Mouse (Mus musculus): ENCODE data around the gene B4galnt4.
A peak's percentile ranks its signal among the peaks of the same experiment; 100 is the strongest.

B4galnt4 gene

DNA sequence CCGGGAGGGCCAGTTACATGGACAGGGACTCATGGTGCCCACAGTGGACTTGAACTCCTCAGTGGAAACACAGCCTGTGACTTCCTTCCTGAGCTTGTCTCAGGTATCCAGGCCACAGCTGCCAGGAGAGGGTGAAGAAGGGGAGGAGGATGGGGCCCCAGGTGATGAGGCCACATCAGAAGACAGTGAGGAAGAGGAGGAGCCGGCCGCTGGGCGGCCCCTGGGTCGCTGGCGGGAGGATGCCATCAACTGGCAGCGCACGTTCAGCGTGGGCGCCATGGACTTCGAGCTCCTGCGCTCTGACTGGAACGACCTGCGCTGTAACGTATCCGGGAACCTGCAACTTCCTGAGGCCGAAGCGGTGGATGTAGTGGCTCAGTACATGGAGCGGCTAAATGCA lies 7.4 kb downstream of the B4galnt4 start:
- no peak for DNase-seq (ENCODE audit: inconsistent age in 2 of 2, low spot score in 1 of 2)

DNA sequence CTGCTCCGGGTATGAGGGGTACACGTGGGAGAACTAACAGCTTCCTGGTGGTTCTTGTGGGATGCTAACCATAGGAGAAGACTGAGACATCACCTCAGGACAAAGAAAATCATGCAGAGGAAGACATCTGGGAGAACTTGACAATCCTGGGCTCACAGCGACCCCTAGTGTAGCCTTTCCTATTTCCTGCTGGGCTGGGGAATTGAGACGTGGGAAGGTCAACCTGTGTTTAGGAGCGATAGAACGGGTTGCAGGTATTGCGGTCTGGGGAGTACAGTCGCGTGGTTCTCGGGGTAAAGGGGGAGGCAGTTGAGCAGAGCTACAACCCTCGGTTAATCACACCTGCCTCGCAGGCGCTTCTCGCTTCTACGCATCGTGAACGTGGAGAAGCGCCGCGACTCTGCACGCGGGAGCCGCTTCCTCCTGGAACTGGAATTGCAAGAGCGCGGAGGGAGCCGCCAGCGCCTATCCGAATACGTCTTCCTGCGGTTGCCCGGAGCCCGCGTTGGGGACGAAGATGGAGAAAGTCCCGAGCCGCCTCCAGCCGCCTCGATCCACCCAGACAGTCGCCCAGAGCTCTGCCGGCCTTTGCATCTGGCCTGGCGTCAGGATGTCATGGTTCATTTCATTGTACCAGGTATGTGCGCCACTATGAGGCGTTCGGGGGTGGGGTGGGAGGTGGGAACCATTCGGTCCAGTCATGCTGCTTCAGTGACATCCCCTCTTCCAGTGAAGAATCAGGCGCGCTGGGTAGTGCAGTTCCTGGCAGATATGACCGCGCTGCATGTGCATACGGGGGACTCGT lies 9.4 kb downstream of the B4galnt4 start:
- DNase-seq (ENCODE audit: inconsistent age in 2 of 2, low spot score in 1 of 2), result peak; percentile 72 to 92

DNA sequence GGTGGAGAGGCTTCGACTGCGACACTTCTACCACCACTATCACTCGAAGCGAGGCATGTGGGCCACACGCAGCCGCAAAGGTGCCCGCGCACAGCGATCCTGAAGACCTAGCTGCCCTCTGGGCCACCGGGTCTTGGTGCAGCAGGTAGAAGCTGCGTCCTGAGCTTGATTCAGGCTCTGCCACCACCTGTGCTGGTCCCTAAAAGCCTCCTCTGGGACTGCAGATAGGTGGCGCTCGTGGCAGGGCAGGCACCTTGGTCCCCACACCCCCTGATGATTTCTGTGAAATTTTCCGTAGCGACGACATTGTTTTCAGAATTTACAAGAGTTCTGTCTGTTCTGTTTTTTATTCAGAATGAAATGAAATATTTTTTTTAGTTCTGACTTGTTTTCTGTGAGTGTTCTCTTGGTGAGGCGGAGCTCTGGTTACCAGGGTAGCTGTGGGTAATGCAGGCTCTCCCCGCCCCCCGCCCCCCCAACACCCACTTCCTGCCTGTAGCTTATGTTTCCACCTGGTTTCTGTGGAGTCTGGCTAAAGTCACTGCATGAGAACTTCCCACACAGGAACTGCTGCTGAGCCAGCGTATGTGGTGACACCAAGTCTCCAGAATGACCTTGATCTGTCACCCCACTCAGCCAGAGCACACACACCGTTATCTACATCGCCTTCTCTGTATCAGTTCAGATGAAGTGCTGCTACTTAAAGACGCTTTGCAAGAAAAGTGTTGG lies 11.3 kb downstream of the B4galnt4 start:
- DNase-seq (ENCODE audit: inconsistent age in 2 of 2, low spot score in 1 of 2), result no peak

DNA sequence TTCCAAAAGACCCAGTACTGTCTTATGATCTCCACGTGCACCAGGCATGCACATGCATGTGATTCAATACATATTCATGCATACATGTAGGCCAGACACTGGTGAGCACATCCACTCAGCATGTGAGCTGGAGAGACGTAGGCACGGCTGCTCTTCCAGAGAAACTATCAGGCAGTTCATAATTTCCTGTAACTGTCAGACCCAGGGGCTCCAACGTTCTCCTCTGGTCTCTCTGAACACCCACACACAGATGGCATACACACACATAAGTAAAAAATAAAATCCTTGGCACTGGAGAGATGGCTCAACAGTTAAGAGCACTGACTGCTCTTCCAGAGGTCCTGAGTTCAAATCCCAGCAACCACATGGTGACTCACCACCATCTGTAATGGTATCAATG lies 12.9 kb downstream of the B4galnt4 start:
- DNase-seq (ENCODE audit: inconsistent age in 2 of 2, low spot score in 1 of 2), result no peak

DNA sequence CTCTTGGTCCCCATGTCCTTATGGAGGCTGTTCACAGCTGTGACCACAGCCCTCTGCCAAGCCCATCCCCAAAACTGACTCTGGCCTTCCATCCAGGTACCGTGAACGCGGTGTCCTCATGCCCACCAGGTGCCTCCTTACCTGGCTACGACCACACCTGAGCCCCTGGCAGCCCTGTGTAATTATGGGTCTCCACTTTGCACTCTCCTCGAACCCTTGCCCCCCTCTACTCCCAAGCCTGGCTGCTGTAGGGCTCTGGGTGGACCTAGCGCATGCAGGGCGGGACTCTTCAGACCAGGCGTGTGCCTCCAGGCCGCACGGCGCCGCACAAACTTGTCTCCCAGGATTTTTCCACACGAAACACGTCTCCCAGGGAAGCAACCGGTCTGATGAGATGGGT lies 16.9 kb downstream of the B4galnt4 start, which contains the start of gene Pkp3:
Gene Pkp3, plus strand, starts transcription at position 378 of the 400 bp plus-strand sequence.
- no peak for DNase-seq (ENCODE audit: inconsistent age in 2 of 2, low spot score in 1 of 2)

DNA sequence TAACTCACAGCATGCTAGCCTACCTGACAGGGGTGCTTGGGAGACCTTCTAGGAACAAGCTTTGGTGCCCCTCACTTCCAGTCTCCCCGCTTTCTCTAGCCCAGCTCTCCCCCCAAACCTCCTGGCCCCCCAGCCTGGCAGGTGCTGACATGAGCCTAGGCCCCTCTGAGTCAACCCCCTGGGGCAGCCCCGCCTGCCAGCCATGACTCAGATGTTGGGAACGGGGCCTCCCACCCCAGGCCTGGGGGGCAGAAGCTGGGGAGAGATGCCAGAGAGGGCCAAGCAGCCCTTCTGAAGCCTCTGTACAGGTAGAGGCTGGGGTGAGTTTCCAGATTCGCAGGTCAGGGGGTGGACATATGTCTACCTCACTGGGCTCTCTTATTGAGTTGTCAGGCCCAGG lies 18.0 kb downstream of the B4galnt4 start:
- no peak for DNase-seq (ENCODE audit: inconsistent age in 2 of 2, low spot score in 1 of 2)

DNA sequence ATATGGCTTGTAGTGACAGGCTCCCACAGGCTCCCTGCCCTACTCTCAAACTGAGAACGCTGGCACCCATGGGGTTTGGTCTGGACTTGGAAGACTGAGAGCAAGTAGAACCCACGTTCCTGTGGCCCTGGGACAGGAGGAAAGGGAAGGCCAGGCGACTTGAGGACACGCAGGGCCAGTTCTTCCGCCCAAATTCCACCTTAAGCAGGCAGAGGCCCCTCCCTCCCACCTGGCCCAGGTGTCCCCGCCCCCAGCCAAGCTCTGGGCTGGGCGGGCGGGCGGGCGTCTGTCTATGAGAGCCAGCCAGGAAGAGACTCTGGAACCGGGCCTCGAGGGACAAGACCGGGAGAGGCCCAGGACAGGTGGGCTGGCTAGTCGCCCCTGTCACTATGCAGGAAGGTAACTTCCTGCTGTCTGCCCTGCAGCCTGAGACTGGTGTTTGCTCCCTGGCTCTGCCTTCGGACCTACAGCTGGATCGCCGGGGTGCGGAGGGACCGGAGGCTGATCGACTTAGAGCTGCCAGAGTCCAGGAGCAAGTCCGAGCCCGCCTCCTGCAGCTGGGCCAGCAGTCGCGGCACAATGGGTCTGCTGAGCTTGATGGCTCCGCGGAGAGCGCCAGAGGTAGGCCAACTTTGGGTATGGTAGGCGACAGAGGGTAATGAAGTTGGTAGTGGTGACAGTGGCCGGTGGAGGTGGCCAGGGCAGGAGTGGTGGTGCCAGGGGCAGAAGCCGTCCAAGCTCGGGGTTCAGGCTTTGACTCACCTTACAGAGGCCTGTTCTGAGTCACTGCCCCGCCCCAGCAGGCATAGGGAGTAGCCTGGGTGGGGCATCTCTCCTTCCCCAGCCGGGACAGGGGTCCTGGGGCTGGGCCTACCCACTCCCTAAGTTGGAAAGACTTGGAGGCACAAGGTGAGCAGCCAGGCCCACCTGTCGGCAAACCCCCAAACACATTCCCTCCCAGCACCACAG lies 18.9 kb downstream of the B4galnt4 start:
- DNase-seq (ENCODE audit: inconsistent age in 2 of 2, low spot score in 1 of 2), result no peak

DNA sequence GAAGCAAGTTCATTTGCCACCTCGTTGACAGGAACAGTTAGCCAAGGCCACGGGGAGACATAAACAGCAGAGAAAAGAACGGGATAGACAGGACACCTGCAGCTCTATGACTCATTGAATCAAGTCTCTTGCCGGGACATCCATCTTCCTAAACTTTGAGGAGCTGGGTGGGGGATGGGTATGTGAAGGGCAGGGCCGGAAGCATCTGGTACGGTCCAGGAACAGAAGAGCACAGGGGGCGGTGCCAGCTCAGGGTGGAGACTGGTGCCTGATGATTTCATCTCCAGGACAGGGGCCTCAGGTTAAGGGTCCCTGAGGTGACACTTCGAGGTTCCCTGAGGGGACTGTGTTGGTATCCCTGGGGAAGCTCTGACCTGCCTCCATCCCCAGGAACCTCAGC lies 27.0 kb downstream of the B4galnt4 start:
- DNase-seq (ENCODE audit: inconsistent age in 2 of 2, low spot score in 1 of 2), result peak in 1 of 2 experiments; percentile 18

DNA sequence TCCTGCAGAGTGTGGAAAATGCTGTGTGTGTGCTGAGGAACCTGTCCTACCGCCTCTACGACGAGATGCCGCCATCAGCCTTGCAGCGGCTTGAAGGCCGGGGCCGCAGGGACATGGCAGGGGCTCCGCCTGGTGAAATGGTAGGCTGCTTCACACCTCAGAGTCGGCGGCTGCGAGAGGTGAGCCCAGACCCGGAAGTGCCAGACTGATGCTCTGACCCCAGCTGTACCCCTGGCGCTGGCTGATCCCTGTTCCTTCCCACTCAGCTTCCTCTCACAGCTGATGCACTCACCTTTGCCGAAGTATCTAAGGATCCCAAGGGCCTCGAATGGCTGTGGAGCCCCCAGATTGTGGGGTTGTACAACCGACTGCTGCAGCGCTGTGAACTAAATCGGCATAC lies 27.6 kb downstream of the B4galnt4 start:
- DNase-seq (ENCODE audit: inconsistent age in 2 of 2, low spot score in 1 of 2), result peak in 1 of 2 experiments; percentile 9

DNA sequence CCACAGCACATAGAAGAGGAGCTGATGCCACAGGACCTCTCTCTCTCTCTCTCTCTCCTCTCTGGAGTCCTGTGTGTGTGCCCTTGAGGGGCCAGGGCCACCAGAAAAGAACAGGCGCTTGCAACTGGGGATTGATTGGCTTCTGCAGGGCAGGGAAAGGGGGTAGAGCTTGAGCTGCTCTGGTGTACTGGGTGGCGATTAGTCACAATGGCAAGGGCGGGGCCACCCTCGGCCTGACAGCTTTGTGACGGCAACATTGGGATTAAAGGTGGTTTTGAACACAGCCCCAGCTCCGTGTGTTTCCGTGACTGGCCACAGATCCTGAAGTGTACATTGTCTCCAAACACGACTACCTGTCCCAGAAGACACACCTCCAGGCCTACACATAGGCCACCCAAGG lies 29.3 kb downstream of the B4galnt4 start:
- peak; percentile 20 to 58 for DNase-seq (ENCODE audit: inconsistent age in 2 of 2, low spot score in 1 of 2)

DNA sequence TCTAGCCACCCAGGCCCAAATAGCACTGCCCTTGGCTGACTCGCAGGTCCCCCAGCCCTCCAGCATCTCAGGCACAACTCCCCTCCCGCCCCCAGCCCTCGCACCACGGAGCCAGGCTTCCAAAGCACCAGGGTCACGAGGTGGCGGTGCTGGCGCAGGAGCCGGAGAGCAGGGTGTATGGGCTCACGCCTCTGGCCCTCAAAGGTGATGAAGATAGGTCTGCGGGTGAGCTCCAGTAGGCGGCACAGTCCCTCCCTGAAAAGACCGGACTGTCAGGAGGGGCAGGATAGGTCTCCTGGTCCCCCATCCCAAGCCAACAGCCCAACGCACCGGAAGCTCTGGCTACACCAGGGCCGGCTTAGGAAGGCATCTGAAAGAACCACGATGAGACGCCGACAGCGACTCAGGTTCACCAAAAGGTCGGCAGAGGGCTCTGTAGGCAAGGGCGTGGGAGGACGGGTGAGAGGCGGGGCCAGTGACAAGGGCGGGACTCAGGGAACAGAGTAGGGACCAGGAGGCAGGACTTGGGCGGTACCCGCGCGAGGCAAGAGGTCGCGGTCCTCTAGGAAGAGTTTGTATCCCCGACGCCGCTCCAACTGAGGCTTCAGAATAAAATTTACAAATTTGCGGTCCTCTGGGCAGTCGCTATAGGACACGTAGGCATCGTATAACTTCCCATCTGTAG lies 31.3 kb downstream of the B4galnt4 start:
- DNase-seq (ENCODE audit: inconsistent age in 2 of 2, low spot score in 1 of 2), result peak; percentile 92 to 96

DNA sequence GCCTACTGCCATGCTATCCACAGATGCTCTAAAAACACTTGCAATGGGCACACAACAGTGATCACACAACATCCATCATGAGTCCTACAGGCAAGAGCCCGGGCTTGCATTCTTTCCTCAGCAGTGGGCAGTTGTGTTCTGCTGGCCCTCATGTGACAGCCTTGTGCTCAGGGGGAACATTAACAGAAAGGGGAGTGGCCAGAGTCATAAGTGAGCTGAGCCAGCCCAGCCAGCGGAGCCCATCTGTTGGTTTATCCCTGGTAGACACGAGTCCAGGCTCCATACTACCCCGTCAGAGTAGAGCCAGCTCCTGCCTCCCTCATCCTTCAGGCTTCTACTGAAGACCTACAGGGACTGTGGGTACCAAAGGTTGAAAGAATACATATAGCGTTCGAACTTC lies 33.0 kb downstream of the B4galnt4 start:
- no peak for DNase-seq (ENCODE audit: inconsistent age in 2 of 2, low spot score in 1 of 2)

DNA sequence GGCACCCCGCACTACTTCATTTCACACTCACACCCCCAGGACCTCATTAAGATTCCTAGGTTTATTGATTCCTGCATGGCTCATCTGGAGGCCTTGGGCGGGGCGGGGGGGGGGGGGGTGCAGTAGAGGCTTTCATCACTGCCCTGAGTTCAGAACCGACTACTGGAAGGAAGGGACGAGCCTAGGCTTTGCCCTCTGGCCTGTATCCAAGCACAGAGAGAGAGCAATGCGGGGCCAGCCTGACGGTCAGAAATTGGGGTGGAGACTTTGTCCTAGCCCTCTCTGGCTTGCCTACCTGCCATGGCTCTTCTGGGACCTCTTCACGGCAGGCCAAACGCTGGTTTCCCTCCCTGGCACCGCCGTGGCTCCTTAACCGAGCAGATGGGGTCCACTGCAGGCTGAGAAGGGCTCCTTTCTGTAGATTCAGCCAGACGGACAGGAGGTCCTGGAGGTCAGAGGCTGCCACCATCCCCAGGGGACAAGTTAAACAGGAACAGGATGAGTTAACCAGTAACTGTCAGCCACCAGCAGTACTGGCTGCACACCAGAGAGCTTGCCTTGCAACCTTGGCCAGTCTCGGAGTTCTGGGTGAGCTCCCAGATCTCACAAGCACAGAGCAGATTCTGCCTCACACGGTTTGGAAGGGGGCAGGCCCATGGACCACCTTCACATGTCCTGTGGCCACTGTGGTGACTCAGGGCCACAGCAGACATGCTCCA lies 33.7 kb downstream of the B4galnt4 start:
- DNase-seq (ENCODE audit: inconsistent age in 2 of 2, low spot score in 1 of 2), result no peak

DNA sequence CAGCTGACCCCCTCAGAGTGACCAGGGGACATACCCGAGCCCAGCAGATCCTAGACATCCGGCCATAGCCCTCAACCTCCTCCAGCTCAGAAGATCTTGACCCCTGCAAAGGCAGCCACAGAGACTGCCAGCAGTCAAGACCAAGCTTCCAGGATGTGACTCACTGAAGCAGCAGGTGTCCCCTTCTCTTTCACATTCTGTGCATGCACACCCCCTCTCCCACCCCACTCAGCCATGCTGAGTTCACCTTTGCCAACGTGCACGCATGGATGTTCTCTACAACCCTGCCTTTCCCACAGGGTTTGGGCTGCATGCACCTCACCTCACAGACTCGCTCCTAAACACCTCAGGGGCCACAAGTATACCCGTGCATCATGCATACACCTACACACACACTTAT lies 35.1 kb downstream of the B4galnt4 start:
- DNase-seq (ENCODE audit: inconsistent age in 2 of 2, low spot score in 1 of 2), result no peak

DNA sequence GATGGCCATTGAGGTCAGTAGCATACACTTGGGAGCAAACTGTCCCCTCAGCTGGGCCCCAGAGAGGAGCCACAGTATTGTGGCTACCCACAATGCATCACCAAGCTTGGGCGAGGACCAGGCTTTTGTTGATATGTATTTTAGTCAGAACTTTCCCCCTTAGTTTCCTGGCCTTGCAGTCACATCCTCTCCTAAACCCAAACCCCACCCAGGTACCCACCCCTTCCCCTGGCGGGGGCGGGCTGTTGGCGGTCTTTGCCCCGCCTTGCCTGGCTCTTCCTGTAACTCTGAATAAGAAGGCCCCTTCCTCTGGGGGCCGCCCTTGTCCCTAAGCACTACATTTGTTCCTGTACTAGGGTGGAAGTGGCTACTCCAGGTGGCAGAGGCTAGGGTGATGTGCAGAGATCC lies 35.7 kb downstream of the B4galnt4 start:
- peak; percentile 76 to 81 for DNase-seq (ENCODE audit: inconsistent age in 2 of 2, low spot score in 1 of 2)

DNA sequence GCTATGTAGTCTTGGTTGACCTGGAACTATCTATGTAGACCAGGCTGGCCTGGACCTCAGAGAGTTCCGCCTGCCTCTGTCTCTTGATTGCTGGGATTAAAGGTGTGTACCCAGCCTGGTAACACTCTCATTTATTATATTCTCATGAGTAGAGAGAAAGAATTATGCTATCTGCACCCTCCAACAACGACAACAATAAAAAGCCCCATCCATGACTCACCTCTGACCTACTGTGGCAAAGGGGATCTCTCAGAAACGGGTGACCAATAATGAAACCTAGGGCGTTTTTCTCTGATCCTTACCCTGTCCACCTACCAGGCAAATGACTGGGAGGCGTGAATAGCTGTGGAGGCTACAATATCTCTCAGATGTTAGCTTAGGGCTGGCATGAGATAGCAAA lies 36.3 kb downstream of the B4galnt4 start:
- DNase-seq (ENCODE audit: inconsistent age in 2 of 2, low spot score in 1 of 2), result no peak

DNA sequence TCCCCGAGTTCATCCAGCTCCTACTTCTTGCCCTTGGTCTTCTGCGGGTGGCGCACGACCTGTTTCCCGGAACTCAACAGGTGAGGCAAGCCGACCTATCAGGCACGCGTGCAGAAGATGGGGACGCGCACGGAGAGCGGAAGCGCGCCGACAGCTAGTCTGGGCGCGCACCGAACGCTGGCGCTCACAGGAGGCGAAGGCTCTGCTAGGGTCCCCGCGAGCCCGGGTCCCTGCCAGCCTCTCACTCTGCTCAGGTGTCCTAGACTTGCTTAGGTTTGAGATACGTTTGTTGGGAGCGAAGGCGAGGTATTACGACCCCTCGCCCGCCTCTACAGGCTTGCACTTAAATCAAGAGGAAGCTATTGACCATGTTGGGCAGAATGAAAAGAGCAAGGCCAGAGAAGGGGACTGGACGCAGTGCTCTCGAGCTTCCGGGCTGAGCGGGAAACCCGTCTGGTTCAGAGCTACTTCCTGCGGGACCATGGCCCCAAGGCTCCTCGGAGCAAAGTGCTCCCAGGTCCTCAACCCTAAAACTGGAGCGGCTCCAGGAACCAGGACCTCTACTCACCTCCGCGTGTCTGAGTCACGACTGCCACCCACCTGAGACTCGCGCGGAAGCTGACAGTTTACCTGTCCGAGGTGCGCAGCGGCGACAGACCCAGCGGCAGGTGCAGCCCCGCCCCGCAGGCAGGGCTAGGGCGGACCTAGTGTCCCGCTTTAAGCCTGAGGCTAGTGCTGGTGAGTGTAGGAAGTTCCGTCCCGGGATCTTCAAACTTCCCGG lies 39.2 kb downstream of the B4galnt4 start, which contains the start of gene Sigirr:
Gene Sigirr, minus strand, starts transcription at position 662 of the 781 bp plus-strand sequence.
- peak; percentile 17 to 52 for DNase-seq (ENCODE audit: inconsistent age in 2 of 2, low spot score in 1 of 2)

DNA sequence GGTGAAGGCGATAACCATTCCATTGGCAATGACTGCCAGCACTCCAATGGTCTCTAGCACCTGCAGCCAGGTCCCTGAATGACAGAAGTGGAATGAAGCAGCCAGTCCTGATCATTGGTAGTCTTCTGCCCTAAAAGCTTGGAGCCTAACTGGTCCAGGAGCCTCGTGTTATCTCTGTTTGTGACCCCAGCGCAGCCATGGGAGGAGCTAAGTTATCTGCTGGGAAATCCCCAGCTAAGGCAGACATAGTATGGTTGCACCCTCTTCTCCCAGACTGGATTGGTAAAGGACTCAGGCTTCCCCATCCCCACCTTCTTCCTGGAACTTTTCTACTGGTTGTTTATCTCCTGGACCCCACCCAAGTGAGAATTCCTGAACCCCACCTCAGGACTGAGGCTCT lies 42.3 kb downstream of the B4galnt4 start:
- DNase-seq (ENCODE audit: inconsistent age in 2 of 2, low spot score in 1 of 2), result no peak

DNA sequence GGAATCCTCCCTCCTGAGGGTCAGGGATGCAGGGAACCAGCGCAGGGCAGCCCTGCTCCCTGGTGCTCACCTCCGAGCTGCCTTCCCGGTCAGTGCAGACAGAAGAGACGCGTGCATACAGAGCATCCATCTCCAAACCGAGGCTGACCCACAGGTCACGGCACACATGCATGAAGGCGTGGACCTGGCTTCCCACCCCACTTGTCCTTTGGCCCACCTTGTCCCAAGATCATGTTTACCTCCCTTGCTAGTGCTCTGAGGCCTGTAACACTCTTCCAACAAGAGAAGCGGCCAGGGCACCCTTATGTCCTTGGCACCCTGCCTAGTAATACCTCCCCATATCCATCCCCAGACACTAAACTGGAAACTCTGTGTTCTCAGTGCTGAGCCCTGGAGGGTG lies 55.0 kb downstream of the B4galnt4 start:
- DNase-seq (ENCODE audit: inconsistent age in 2 of 2, low spot score in 1 of 2), result no peak
